Mouse (Mus musculus) megakaryocyte, embryonic 14.5 days (primary cell): ENCODE results near the gene Ldb3.

ENCODE experiments used
- FLI1 ChIP-seq: IDR thresholded peaks from 2 replicates; pipeline ENCODE4 v1.6.1; 2012; ENCODE audit warnings: low read length, inconsistent platforms, mixed read lengths
- GATA1 ChIP-seq: IDR thresholded peaks from 3 replicates; pipeline ENCODE4 v1.6.1; 2012; ENCODE audit warnings: mixed read lengths, low read length, inconsistent platforms, borderline replicate concordance

- TF ChIP-seq GATA1 (no peak), FLI1 (no peak)
Observed at GRCm38 (mm10) chr14:34620611-34621376, 32.3 kb upstream of the Ldb3 start.
